Mouse (Mus musculus): ENCODE results near the gene Nfe2l1.

GRCm38 (mm10) chr11:96847240-96847639 is 17.5 kb upstream of the Nfe2l1 start:
- no peak for TF ChIP-seq MYC (IDR thresholded peaks at IDR 0.05; ENCODE audit: low read depth, low read length)
- no peak for TF ChIP-seq ZC3H11A (IDR thresholded peaks at IDR 0.05; ENCODE audit: low read depth, low read length)
- no peak for TF ChIP-seq CHD1 (IDR thresholded peaks at IDR 0.05; ENCODE audit: low read depth, low read length)
- TF ChIP-seq TCF12 (IDR thresholded peaks at IDR 0.05; ENCODE audit: low read depth, low read length): no peak
- TF ChIP-seq CHD2 (IDR thresholded peaks at IDR 0.05; ENCODE audit: low read length): no peak
- TF ChIP-seq RCOR1 (IDR thresholded peaks at IDR 0.05; ENCODE audit: low read depth, low read length): no peak
- TF ChIP-seq MAFK (IDR thresholded peaks at IDR 0.05; ENCODE audit: borderline replicate concordance, low read depth, low read length): no peak
- TF ChIP-seq UBTF (IDR thresholded peaks at IDR 0.05; ENCODE audit: borderline replicate concordance, insufficient read depth, low read depth, low read length): no peak
- TF ChIP-seq ZKSCAN1 (IDR thresholded peaks at IDR 0.05; ENCODE audit: low read depth, low read length): no peak
- no peak for TF ChIP-seq MXI1 (IDR thresholded peaks at IDR 0.05; ENCODE audit: low read depth, low read length)
- no peak for TF ChIP-seq TAL1 (IDR thresholded peaks at IDR 0.05; ENCODE audit: low read length)

All from MEL (cell line).